In genomic region chr7:98903884-98904283, GRCm38 (mm10) we compare ENCODE assay signal across 12 mouse cellular contexts.
DNase-seq lines count a peak whose midpoint lies in the region; ATAC-seq and TF ChIP-seq lines count a peak whose summit lies in the region.
"Had no signal": no experiment of that assay in that cellular context is flagged by ENCODE, and none has a peak within 500 bp of the region (broad histone marks: within the 10 kb centered on the region; RNA-seq: fewer than 3 reads in every experiment).

No protein-coding gene starts in this region.

- no peak overlapping the region for H3K4me2 ChIP-seq in heart, embryonic 12.5 days
- no peak overlapping the region for H3K4me2 ChIP-seq in lung, embryonic 14.5 days
- no peak overlapping the region for H3K4me2 ChIP-seq in stomach, embryonic 15.5 days

- H3K4me3 ChIP-seq in heart, embryonic 12.5 days: no peak overlapping the region
- H3K4me3 ChIP-seq in lung, embryonic 14.5 days (ENCODE audit: low read depth, low read length): no peak overlapping the region
- H3K4me3 ChIP-seq in brown adipose tissue, adult 24 weeks (ENCODE audit: insufficient read depth, low read depth, low read length): 0 out of 2 replicates have a peak overlapping the region, but pooled peaks have one; percentile 4
- H3K4me3 ChIP-seq in stomach, embryonic 15.5 days (replicated peaks): no peak overlapping the region
- H3K4me3 ChIP-seq: myocyte had no signal

- TF ChIP-seq CTCF in lung, embryonic 14.5 days (IDR thresholded peaks at IDR 0.05; ENCODE audit: low read depth): no peak

- no peaks in the 10 kb centered on the region for H3K27me3 ChIP-seq in heart, embryonic 12.5 days (replicated peaks)
- no peaks in the 10 kb centered on the region for H3K27me3 ChIP-seq in lung, embryonic 14.5 days (ENCODE audit: insufficient read depth, low read length)
- no peaks in the 10 kb centered on the region for H3K27me3 ChIP-seq in stomach, embryonic 15.5 days (replicated peaks)

- peak overlapping the region; percentile 6; the same call in 1 of the 2 replicates for H3K9ac ChIP-seq in heart, embryonic 12.5 days
- H3K9ac ChIP-seq in lung, embryonic 14.5 days: no peak overlapping the region
- H3K9ac ChIP-seq in stomach, embryonic 15.5 days: no peak overlapping the region

- peak; percentile 55; the same call in 1 of the 2 replicates for ATAC-seq in heart, embryonic 12.5 days (ENCODE audit: insufficient number of reproducible peaks, low FRiP score)
- no peak for ATAC-seq in lung, embryonic 14.5 days (ENCODE audit: insufficient read depth)
- ATAC-seq in stomach, embryonic 15.5 days (ENCODE audit: insufficient read depth, low FRiP score, low read depth): no peak
- ATAC-seq: CD4-positive, CD25-positive, alpha-beta regulatory T cell, adult 4 months had no signal

- no peaks in the 10 kb centered on the region for H3K9me3 ChIP-seq in heart, embryonic 12.5 days (replicated peaks)
- H3K9me3 ChIP-seq in lung, embryonic 14.5 days (ENCODE audit: low read depth, low read length): no peaks in the 10 kb centered on the region; the same call in 1 of the 2 replicates
- no peaks in the 10 kb centered on the region for H3K9me3 ChIP-seq in stomach, embryonic 15.5 days

- no peak for DNase-seq in heart, postnatal 4 days
- DNase-seq in lung, embryonic 14.5 days: peak; percentile 39
- no peak for DNase-seq in lung, postnatal 10 days
- no peak for DNase-seq in cerebellum, postnatal 25 days
- DNase-seq: cerebellum, adult 11 months; heart, postnatal 10 days; right cerebral cortex, postnatal 4 days had no signal

- H3K4me1 ChIP-seq in heart, embryonic 12.5 days (replicated peaks): peaks cover 45% of the 10 kb centered on the region
- peaks cover 24% of the 10 kb centered on the region for H3K4me1 ChIP-seq in lung, embryonic 14.5 days (ENCODE audit: insufficient read depth)
- peaks cover 16% of the 10 kb centered on the region for H3K4me1 ChIP-seq in brown adipose tissue, adult 24 weeks (ENCODE audit: control insufficient read depth, insufficient read depth, insufficient read length, low read length)
- H3K4me1 ChIP-seq in stomach, embryonic 15.5 days: peaks cover 25% of the 10 kb centered on the region

- H3K36me3 ChIP-seq in heart, embryonic 12.5 days: peaks cover 4% of the 10 kb centered on the region; the same call in 1 of the 2 replicates
- no peaks in the 10 kb centered on the region for H3K36me3 ChIP-seq in lung, embryonic 14.5 days (ENCODE audit: insufficient read depth)
- H3K36me3 ChIP-seq in stomach, embryonic 15.5 days: no peaks in the 10 kb centered on the region

- 51% methylated on average over 5 of the region's 5 CpGs for WGBS in heart, embryonic 12.5 days
- WGBS in lung, embryonic 14.5 days: 41% methylated on average over 5 of the region's 5 CpGs
- WGBS in stomach, embryonic 15.5 days: 36% methylated on average over 5 of the region's 5 CpGs

- no peak overlapping the region for H3K27ac ChIP-seq in heart, embryonic 12.5 days (ENCODE audit: poor library complexity, severe bottlenecking)
- peak overlapping the region; percentile 33; the same call in 1 of the 2 replicates for H3K27ac ChIP-seq in lung, embryonic 14.5 days (ENCODE audit: low read depth)
- peak overlapping the region; percentile 88 for H3K27ac ChIP-seq in brown adipose tissue, adult 24 weeks (replicated peaks; ENCODE audit: low read depth, low read length)
- H3K27ac ChIP-seq in stomach, embryonic 15.5 days: 0 out of 2 replicates have a peak overlapping the region, but pooled peaks have one; percentile 36
